Mouse (Mus musculus): ENCODE measurements around the gene Fbxw25.
"Not testable (repeated sequence)": the region's sequence is repeated elsewhere in the genome, so short reads cannot be mapped to it uniquely, and the experiment has no call there.

The Fbxw25 gene

GRCm38 (mm10) chr9:109664552-109664951 is at the start of gene Fbxw25:
TSS of gene Fbxw25 (minus strand) at chr9:109664652.
- DNase-seq (ENCODE audit: low spot score in 2 of 2): not testable (repeated sequence)

DNA sequence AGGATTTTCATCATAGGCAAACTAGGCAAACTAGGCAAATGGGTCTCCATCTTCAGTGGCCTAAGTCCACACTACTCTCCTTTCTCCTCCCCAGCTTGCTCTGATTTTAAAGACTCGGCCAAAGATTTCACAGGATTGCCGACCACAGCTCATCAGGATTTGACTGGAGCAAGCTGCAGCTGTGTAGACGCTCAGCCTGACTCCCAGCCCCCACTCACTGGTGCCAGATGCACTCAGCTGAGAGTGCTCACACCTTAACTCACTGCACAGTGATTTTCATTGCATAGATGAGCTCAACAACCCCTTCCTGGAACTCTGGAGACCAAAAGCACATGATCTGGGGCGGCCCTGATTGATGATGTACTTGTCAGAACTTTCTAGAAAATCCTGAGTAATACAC is 38.1 kb upstream of the Fbxw25 start, which contains the start of gene Fbxw18:
Fbxw18 (minus strand) TSS at position 101 of the 400 bp plus-strand sequence.
- not testable (repeated sequence) for DNase-seq (ENCODE audit: low spot score in 2 of 2)

DNA sequence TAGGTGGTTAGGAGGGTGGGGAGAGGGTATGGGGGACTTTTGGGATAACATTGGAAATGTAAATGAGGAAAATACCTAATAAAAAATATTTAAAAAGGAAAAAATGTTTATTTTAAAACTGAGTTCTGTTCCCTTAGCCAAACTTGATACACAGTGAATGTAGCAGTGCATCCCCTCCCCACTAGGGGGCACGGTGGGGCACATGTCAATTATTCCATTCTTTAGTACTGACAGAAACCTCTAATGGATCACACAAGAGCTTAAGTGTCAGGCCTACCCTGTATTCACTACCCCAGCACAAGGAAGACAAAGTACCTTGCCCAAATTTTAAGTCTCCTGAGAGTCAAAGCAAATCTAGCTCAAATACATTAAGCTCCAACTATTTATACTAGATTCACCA is 20.8 kb upstream of the Fbxw25 start:
- DNase-seq (ENCODE audit: low spot score in 2 of 2): peak in 1 of 2 experiments; percentile 21

- not testable (repeated sequence) for DNase-seq (ENCODE audit: low spot score in 2 of 2)
These were observed 38.5 kb downstream of the Fbxw25 start, which contains the start of gene Fbxw24 for GRCm38 (mm10) chr9:109625957-109626356. TSS of gene Fbxw24 (minus strand) at chr9:109626057.

GRCm38 (mm10) chr9:109606837-109607236 is 57.6 kb downstream of the Fbxw25 start:
- peak in 1 of 2 experiments; percentile 14 for DNase-seq (ENCODE audit: low spot score in 2 of 2)

DNA sequence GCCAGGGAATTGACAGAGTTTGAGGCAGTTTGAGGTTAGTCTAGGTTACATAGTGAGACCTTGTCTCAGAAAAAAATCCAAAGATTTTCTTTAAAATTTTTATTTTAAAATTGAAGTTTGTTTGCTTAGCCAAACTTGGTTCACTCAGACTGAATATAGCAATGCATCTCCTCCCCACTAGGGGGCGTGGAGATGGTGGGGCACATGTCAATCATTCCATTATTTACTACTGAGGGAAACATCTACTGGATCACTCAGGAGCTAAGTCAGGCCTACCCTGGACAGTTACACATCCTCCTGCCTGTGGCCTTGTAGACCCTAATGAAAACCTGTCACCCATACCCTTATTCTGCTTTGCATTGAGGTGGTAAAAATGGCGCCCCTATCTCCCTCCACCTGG is 62.3 kb downstream of the Fbxw25 start:
- DNase-seq (ENCODE audit: low spot score in 2 of 2): not testable (repeated sequence)

GRCm38 (mm10) chr9:109597226-109597625 is 67.2 kb downstream of the Fbxw25 start:
- DNase-seq (ENCODE audit: low spot score in 2 of 2): no peak

Measured in frontal cortex, postnatal 14 days (tissue).